Mouse (Mus musculus) CD4-positive, CD25-positive, alpha-beta regulatory T cell, adult 2 months (primary cell): Measurements from ENCODE around the gene Nepro.

Experiments used
- DNase-seq: peaks from one replicate; pipeline ENCODE4 v3.0.0-alpha.2; 2012; ENCODE audit warnings: low read depth, low spot score

The Nepro gene

GRCm38 (mm10) chr16:44766320-44766892 is 42.3 kb downstream of the Nepro start:
- peak; percentile 44 for DNase-seq

- DNase-seq = peak; percentile 33
These were observed 43.4 kb downstream of the Nepro start for GRCm38 (mm10) chr16:44767506-44767905.

- peak; percentile 71 for DNase-seq
These were observed 43.9 kb downstream of the Nepro start for GRCm38 (mm10) chr16:44767967-44768366.

GRCm38 (mm10) chr16:44772577-44772976 is 48.5 kb downstream of the Nepro start:
- peak; percentile 41 for DNase-seq

- peak; percentile 40 for DNase-seq
These were observed 49.6 kb downstream of the Nepro start for GRCm38 (mm10) chr16:44773673-44774072.

- peak; percentile 59 for DNase-seq
These were observed 50.1 kb downstream of the Nepro start for GRCm38 (mm10) chr16:44774201-44774600.

- DNase-seq = peak; percentile 68
These were observed 54.5 kb downstream of the Nepro start for GRCm38 (mm10) chr16:44778538-44779147.

GRCm38 (mm10) chr16:44779494-44779893 is 55.4 kb downstream of the Nepro start:
- DNase-seq = no peak

- DNase-seq = peak; percentile 53
These were observed 56.6 kb downstream of the Nepro start for GRCm38 (mm10) chr16:44780751-44781150.
